Comparison of ENCODE assay signal across 12 mouse cellular contexts in genomic region chr3:121932815-121933214, GRCm38 (mm10).
"Had no signal": no experiment of that assay in that cellular context is flagged by ENCODE, and none has a peak within 500 bp of the region (broad histone marks: within the 10 kb centered on the region; RNA-seq: fewer than 3 reads in every experiment).

No protein-coding gene starts in this region.

- H3K27ac ChIP-seq: kidney, embryonic 15.5 days; limb, embryonic 13.5 days; liver, embryonic 14.5 days; midbrain, embryonic 12.5 days; neural tube, embryonic 13.5 days had no signal

- H3K4me3 ChIP-seq: kidney, embryonic 15.5 days; limb, embryonic 13.5 days; midbrain, embryonic 12.5 days; neural tube, embryonic 13.5 days had no signal

- H3K4me1 ChIP-seq: kidney, embryonic 15.5 days; limb, embryonic 13.5 days; midbrain, embryonic 12.5 days; neural tube, embryonic 13.5 days had no signal

- H3K9me3 ChIP-seq: kidney, embryonic 15.5 days; limb, embryonic 13.5 days; midbrain, embryonic 12.5 days; neural tube, embryonic 13.5 days had no signal

- H3K4me2 ChIP-seq: kidney, embryonic 15.5 days; limb, embryonic 13.5 days; midbrain, embryonic 12.5 days; neural tube, embryonic 13.5 days had no signal

- H3K36me3 ChIP-seq: kidney, embryonic 15.5 days; limb, embryonic 13.5 days; midbrain, embryonic 12.5 days; neural tube, embryonic 13.5 days had no signal

- DNase-seq: kidney, postnatal 25 days; left cerebral cortex, postnatal 4 days; lung, adult 18-20 months; retina, postnatal 1 day; right cerebral cortex, postnatal 25 days; thymus, postnatal 4 days had no signal

- H3K27me3 ChIP-seq: kidney, embryonic 15.5 days; limb, embryonic 13.5 days; midbrain, embryonic 12.5 days; neural tube, embryonic 13.5 days had no signal

- H3K9ac ChIP-seq: kidney, embryonic 15.5 days; limb, embryonic 13.5 days; liver, embryonic 14.5 days; midbrain, embryonic 12.5 days; neural tube, embryonic 13.5 days had no signal

- ATAC-seq: midbrain, embryonic 16.5 days had no signal
